Mouse (Mus musculus) retina, postnatal 1 day (tissue): ENCODE results near the gene Otx2.
A peak's percentile ranks its signal among the peaks of the same experiment; 100 is the strongest.

Experiments used
- DNase-seq: peaks from one replicate; pipeline ENCODE4 v3.0.0-alpha.2; 2012

The Otx2 gene

DNA sequence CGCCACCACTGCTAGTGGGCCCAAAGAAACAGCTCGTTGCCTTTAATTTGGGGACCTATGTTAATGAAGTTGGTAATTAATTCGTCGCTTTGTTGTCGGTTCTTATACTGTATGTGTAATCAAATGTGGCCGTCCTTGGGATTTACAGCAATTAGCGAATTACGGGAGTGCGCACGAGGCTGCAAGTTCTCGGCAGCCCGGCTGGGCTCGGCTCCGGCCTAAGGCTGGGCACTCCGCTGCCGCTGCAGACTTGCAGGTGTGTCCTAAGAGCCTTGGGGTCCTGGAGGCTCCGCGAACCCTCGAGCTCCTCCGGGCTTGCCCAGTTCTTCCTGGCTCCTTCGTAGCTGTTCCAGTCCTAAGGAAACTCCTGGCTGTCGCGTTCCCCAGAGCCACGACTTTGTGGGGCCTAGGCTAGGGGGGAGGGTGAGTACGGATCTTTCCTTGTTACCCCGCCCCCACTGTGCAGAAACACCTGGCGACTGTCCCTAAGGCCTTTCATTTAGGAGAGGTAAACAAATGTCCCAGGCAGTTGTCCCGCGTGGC, 4.8 kb downstream of the Otx2 start:
- peak; percentile 71 for DNase-seq

DNA sequence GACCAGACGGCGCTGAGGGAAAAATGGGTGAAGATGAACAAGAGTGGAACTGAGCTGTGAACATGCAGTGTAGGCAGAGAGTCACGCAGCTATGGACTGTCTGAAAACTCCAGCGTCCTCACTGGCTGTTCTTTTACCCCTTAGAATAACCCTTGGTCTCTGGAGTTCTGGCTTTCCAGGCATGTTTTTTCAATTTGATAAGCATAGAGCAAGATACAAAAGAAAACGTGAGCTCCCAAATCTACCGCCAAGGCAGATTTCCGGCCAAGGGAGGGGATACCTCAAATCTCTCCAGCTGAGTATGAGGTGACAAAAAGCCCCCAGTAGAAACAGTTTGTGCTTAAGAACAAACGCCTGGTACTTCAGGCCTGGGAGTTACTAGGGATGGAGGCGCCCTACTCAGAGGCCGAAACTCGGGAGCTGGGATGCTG, 5.6 kb downstream of the Otx2 start:
- DNase-seq: no peak

DNA sequence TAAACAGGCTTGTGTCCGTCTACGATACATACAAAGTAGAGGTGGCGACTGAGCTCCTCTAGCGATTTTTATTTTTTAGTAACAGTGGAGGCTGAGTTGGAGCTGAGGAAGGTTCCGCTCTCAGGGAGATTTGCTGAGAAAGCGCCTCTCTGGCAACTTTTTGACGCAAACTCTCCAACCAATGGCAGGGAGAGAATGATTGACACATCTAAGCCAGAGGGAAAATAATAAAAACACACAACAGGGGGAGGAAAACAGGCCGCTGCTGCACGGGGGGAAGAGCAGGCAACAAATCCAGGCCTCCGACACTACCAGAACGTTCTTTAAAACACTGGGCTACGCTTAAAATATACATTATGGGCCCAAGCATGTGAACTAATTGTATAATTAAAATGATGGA, 6.2 kb downstream of the Otx2 start:
- peak; percentile 79 for DNase-seq

DNA sequence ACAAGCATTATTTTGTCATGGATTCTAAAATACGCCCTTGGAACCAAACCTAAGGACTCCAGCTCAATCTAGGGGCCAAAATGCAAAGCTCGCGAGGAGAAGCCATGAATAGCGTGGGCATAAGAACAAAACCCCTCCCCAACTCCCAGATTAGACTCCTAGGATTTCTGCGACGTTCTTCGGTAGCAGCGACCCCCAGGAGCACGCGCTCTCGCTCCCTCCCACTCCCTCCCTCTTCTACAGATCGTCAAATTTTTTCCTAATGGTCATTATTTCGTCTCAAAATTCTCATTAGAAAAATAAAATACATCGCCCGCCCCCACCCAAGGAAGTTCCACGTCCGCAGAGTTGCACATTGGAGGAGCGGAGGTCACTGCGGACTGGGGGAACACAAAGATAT, 6.8 kb downstream of the Otx2 start:
- peak; percentile 50 for DNase-seq

DNA sequence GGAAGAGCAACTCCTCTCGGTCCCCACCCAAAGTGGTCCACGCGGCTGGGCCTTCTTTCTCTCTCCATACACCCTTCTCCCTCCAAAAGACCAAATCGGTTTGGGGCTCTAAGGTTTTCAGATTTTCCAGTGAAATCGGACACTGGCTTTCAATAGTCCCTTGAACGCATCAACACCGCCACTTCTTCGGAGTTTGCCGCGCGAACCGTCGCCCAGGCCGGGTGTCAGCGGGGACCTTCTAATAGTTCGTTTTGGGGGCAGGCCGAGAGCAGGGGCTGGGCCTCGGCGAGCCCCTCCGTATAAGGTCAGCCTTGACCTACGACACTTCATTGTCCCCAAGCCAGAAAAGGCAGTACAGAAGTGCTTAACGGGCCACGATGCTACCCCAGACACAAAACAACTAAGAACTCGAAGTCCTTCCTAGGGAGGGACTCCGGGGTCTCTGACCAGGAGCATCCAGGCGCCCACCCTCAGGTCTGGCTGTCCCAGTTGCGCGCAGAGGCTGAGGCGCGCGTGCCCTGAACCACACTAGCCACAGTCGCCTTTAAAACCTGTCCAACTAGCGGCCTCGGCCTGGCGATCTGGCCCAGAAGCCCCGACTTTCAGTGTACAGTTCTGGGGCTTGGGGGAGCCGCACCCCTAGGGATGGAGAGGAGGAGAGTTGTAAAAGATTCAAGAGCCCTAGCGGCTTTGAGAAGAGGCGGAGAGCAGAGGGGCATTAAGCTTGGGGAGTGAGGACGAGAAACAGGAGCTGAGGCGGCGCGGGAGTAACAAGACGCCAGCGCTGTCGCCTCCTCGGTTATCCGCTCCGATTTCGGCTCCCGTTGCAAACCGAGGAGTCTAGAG, 7.6 kb downstream of the Otx2 start:
- peak; percentile 59 for DNase-seq

DNA sequence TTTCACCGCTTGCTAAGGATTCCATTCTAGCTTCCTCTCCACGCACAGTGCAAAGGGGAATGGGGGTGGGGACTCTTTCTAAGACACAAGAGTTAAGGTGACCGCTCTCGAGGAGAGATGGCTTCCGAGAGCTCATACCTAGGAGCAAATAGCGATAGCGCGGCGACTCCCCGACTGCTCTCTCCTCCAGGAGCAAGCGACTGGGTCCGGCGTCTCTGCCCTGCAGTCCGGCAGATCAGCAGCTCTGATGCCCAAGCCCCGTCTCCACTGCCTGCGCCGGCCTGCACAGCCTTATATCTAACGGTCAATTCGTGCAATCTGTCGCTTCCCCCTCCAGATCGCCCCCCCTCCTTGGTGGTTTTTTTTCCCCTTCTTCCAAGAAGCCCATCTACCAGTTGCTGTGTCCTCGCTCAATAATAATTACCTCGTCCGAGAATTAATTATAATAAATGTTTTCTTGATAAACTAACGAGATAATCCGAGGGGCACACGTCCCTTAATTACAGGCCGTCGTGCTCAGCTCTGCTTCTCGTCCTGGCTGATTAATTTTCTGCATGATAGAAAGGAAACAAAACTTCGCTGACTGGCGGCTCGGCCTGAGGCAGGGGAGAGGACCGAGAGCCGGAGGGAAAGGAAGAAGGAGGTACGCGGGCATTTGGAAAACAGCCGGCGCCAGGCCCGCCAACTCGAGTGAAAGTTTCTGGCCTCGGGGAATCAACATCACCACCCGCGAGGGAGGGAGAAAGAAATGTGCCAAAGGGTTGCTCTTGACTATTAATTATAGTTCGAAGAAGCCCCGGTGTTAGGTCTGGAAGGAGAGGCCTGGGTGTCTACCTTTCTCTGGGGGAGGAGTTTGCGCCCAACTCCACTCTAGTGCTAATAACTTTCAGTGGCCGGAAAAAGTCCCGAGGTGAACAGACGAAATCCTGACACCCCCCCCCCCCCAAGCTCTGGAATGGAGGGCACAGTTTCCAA, 8.5 kb downstream of the Otx2 start:
- peak; percentile 93 for DNase-seq

DNA sequence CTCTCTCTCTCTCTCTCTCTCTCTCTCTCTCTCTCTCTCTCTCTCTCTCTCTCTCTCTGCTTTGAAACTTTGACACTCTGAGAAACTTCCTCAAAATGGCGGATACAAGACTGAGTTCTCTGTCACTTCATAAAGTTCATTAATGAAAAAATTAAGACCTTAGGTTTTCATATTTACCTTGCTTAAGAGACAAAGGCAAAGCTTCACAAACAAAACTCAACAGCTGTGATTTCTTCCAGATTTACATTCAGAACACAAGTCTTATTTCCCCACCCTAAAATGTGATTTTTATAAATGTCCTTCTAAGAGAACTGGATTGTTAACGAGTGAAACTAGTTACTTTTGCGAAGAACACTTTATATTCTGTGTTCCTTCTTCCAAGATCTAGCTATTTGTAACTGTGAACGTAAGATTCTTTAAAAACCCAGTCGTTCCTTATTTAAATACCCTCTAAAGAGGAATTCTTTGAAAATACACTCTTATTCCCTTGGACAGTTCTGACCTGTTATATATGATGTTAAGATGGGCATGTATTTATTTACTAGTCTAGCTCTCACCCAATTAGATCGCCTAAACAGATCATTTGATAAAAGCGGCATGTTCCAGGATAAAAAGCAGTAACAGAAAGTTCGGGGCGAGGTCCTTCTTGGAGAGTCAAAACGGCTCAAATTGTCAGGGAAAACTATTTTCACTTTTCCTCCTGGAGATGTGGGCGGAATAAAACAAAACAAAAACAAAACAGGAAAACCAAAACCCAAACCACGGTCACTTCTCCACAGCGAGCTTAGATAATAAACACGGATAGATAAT, 9.4 kb downstream of the Otx2 start:
- DNase-seq: no peak

DNA sequence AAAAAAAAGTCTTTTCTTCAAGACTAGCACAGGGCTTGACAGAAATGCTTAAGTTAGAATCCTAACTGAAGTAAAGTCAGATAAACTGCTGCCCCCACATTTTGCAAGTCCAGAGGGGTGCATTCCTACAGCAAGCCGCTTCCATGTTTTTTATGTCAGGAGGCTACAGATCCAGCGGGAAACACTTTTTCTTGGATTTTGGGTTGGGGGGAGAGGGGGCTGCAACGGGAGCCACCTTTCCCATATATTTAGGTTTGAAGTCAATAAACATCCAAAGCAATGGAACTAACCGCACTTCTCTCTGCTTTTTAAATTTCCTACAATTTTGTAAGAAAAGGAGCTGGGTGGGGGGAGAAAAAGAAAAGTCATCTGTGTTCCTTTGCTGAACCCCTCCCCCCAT, 10.1 kb downstream of the Otx2 start:
- no peak for DNase-seq

DNA sequence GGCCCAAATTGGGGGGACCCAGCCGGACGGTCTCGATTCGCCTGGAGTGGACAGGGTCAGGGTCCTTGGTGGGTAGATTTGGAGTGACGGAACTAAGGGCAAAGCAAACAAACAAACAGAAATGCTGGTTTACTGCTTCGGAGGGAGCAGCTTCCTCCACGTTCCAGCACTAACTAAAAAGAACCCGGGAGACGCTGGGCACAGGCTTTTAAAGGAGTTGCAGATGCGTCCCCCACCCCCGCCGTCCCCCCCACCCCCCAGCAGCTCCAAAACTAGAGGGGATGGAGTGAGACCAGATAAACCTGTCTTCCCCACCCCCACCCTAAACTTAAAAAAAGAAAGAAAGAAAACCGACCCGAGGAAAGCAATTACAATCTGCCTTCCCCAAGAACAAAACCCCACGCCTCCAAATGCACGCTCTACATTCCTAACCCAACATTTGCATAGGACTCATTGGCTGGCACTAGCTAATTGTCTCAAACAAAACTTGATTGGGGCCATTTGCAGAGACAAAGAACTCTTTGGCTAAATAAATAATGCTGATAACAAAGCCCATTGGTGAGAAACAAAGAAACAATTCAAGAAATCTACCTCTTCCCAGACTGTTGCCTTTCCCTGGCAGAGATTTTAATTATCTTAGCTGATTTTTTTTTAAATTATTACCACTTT, 10.9 kb downstream of the Otx2 start:
- peak; percentile 85 for DNase-seq

DNA sequence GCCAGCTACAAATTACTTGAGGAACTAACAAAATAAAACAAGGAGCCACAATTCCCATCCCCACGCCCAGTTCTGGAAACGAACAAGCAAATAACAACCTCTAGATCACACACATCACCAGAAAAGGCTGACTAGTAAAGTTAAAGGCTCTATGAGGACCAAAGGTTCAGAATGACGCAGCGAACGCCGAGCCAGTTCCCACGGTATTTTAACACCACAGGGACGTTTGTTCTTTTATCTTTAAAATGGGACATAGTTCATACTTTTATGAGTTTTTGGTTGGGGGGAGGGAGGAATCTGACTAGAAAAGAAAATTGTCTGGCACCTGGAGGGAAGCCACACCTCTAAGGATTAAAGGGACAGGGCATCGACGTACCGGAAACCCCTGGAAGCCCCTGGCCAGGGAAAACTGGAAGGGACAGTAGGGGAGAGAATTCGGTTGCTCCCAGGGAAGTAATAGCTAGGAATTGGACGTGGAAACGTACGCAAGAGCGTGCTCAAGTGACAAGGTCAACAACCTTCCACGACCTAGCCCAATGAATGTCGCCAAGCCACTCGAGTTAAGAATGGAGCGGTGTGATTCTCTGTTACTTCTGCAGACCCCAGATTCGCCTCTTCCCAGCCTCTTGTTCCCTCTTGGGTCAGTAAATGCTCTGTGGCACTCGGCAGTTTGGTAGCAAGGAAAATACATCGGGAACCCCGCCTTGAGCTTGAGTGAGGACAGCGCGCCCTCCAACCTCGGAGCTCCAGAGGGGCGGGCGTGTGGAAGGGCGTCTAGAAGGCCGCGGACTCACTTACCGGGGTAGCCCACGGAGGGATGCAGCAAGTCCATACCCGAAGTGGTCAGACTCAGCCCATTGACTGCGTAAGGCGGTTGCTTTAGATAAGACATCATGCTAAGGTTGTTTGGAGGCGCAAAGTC, 11.7 kb downstream of the Otx2 start:
- DNase-seq: peak; percentile 48

DNA sequence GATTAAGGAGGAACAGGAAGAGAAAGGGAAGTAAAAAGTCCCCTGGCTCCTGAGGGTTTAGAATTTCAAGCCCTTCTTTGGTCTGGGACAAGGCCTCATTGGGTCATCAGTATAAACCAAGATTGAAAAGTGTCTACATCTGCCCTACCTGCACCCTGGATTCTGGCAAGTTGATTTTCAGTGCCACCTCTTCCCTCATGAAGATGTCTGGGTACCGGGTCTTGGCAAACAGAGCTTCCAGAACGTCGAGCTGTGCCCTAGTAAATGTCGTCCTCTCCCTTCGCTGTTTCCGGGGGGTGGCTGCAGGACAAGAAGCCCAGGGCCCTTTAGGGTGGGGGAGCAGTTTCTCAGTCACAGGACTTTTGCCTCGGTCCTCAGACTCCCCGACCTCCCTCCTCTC, 12.5 kb downstream of the Otx2 start:
- no peak for DNase-seq

DNA sequence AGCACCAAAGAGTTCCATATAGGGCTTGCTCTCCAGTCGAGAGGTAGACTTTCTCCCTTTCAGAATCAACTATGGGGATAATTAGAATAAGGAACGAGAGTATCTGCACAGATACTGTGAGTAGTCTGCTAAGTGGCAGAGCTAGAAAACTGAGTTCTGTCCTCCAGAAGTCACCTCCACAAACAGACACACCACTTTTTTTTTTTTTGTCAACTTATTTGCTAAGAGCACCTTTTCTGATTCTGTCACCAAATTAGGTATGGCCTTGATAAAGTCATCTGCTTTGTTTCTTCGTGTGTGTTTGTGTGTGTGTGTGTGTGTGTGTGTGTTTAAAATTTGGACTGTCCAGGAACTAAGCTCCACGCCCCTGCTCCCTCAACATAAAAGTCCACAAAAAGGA, 13.0 kb downstream of the Otx2 start:
- no peak for DNase-seq

DNA sequence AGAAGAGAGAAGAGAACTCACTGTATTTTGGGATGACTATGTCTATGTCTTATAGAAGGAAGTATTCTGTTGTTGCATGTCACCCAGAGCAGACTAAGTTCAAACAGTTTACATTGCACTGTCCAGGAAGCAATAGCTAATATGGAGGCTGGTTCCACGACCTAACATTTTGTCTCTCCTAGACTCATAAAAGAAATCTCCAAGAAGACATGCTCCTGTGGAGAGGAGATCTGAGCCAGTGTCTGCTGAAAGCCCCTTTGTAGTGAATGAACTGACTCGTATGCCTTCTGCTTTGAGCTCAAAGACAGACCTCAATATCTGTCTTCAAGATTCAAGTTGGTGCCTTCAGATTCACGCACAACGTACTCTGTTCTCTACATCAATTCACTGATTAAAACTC, 14.0 kb downstream of the Otx2 start:
- no peak for DNase-seq

DNA sequence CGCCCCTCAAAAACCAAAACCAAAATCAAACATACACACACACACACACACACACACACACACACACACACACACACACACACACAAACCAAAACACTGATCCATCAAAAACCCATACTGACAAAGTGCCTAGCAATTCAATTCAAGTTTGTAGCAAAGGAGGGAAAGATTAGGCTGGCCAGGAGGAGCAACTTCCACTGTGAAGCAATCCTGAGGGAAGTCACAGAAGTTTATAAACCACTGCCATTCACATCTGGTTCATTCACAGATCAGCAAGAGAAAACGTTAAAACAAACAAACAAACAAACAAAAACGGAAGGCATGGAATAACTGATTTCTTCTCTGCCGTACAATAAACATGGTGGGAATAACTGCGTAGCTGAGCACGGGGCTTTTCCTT, 16.4 kb downstream of the Otx2 start:
- DNase-seq: no peak

DNA sequence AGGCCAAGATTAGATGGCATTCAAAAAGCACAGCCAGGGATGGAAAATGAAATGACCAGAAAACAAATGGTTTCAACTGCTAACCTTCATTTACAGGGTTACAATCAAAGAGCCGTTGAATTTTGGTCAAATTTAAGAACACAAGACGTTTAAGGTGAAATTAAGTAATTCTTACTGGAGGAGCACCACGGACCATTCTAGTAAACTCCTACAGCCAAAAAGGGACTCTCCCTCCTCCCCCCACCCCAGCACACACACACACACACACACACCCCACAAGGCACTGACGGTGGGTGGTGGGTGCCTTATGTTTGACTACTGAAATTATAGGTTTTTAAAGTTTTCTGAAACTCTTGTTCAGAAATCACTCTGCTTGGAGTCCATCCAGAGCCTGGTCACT, 16.9 kb downstream of the Otx2 start:
- no peak for DNase-seq

DNA sequence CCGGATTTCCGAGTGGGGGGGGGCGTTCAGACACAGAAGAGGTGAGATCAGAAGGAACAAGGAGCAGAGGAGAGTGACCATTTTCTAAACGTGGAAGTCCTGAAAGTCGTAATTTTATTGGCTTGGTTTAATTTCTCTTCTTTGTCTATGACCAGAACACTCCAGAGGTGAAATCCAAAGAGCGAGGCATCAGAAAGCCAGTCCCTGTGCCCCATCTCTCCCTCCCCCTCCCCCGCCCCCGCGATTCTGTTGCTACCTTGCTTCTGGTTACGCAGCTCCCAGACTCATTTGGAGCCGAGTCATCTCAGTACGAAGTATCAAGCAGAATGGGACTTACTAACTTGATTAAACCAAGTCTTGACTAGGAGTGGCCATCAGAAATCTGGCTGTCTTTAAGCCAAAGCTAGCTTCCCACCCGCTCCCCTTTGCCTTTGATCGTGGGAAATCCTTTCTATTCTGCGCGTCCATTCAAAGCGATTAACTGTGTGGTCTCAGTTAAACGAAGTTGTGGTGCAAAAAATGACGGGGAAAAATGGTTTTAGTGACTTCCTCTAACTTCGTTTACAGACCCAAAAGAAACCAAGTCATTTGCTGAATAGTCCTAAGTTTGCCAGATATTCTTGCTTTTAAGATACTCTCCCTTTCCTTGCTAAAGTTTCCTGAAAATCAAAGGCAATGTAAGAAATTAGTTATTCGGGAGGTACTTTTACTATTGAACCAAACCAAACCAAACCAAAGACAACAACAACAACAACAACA, 17.6 kb downstream of the Otx2 start:
- DNase-seq: peak; percentile 42

DNA sequence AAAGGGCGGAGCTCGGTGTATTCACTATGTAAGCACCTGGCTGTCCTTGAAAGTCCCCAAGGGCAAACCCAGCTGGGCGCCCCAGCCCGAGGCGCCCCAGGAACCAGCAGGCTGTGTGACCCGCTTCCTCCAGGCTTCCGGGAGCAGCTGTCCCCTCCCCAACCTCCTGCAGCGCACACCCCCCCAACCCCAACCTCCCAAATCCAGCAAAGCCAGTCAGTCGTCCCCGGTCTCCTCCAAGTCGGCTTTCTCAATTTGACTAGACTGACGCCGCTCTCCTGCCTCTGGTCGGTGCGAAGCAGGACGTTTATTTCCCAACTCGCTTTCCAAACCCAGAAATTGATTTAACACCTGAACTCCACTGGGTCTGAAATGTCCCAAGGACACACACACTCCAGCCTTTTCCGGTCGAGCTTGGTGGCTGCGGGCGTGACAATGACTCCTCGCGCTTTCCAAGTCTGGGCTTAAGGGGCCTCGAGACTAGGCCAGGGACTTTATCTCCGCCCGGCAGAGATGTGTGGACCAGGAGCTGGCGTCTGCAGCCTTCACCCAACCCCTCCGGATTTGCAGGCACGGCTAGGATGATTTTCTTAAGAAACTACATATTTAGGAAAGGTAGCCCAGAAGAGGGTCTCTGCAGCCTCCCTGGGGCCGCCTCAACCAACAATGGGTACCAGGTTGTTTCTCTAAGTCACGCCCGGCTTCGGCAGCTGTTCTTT, 18.4 kb downstream of the Otx2 start:
- DNase-seq: peak; percentile 57

DNA sequence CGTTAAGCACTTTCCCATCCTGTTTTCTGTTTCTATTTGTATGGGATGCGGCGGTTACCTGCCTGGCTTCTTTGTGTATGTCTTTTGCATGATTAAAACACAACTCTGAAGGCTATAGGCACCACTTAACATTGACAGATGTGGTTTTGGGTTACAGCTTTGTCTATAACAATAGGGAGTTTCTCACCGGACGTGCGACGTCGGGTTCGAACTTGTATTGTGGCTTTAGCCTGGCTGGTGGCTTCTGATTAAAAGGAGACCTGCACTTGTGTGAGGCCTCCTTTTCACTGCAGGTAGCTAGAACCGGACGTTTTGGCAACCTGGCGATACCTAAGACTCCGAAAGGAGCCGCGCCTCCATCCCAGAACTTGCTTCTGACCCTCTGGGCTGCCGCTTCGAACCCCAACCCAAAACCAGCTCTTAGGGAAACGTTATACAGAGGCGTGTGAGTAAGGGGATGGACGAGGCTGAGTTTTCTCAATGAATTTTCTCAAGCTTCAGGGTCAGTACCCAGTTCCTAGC, 19.0 kb downstream of the Otx2 start:
- DNase-seq: no peak
